Mouse (Mus musculus) urinary bladder, postnatal 36 days (tissue): ENCODE measurements at regions not wholly inside any gene's neighbourhood (a gene's known extent, or its start where the extent isn't known, plus 50 kb on each side); places are given as distances from the start of the nearest gene placed in this dataset.
A peak's percentile ranks its signal among the peaks of the same experiment; 100 is the strongest.

ENCODE experiments used
- DNase-seq, 2 experiments: peaks; one replicate each; pipeline ENCODE4 v3.0.0; 2022; ENCODE audit warnings: low spot score in 2 of 2, mixed read lengths in 1 of 2

GRCm38 (mm10) chr2:166438207-166438606 is 275.4 kb downstream of the Prex1 start:
- DNase-seq: no peak

GRCm38 (mm10) chr2:166434554-166434953 is 279.1 kb downstream of the Prex1 start:
- DNase-seq: no peak

- peak; percentile 66 to 75 for DNase-seq
Measured at GRCm38 (mm10) chr2:166433655-166434333, 278.3 kb upstream of the Sulf2 start.

- no peak for DNase-seq
Measured at GRCm38 (mm10) chr2:166432948-166433654, 277.6 kb upstream of the Sulf2 start.

- no peak for DNase-seq
Measured at GRCm38 (mm10) chr2:166432531-166432930, 277.1 kb upstream of the Sulf2 start.

- DNase-seq: peak in 1 of 2 experiments; percentile 29
Measured at GRCm38 (mm10) chr2:166429918-166430317, 274.5 kb upstream of the Sulf2 start.

GRCm38 (mm10) chr2:166429494-166429893 is 274.0 kb upstream of the Sulf2 start:
- no peak for DNase-seq

- DNase-seq: no peak
Measured at GRCm38 (mm10) chr2:166427390-166427789, 271.9 kb upstream of the Sulf2 start.

- peak in 1 of 2 experiments; percentile 29 for DNase-seq
Measured at GRCm38 (mm10) chr2:166426960-166427359, 271.5 kb upstream of the Sulf2 start.

GRCm38 (mm10) chr2:166426457-166426856 is 271.0 kb upstream of the Sulf2 start:
- no peak for DNase-seq

GRCm38 (mm10) chr2:166425141-166425540 is 269.7 kb upstream of the Sulf2 start:
- DNase-seq: no peak

GRCm38 (mm10) chr2:166423132-166423660 is 267.7 kb upstream of the Sulf2 start:
- DNase-seq: no peak

GRCm38 (mm10) chr2:166420275-166420674 is 264.8 kb upstream of the Sulf2 start:
- DNase-seq: no peak

GRCm38 (mm10) chr2:166419271-166419670 is 263.8 kb upstream of the Sulf2 start:
- no peak for DNase-seq

GRCm38 (mm10) chr2:166418279-166418678 is 262.8 kb upstream of the Sulf2 start:
- DNase-seq: no peak

GRCm38 (mm10) chr2:166417628-166418027 is 262.2 kb upstream of the Sulf2 start:
- no peak for DNase-seq

- DNase-seq: no peak
Measured at GRCm38 (mm10) chr2:166415481-166415965, 260.1 kb upstream of the Sulf2 start.

GRCm38 (mm10) chr2:166414856-166415255 is 259.4 kb upstream of the Sulf2 start:
- DNase-seq: no peak

GRCm38 (mm10) chr2:166412031-166412858 is 256.8 kb upstream of the Sulf2 start:
- DNase-seq: no peak

- DNase-seq: no peak
Measured at GRCm38 (mm10) chr2:166409391-166409790, 253.9 kb upstream of the Sulf2 start.

GRCm38 (mm10) chr2:166408806-166409205 is 253.3 kb upstream of the Sulf2 start:
- DNase-seq: no peak

- no peak for DNase-seq
Measured at GRCm38 (mm10) chr2:166408009-166408408, 252.5 kb upstream of the Sulf2 start.
